Mouse (Mus musculus): Measurements from ENCODE around the gene Anapc7. TPM values are rescaled to one million over a fixed set of nuclear protein-coding genes. Genes with fewer than 3 reads are reported as not detected.
"Not testable (repeated sequence)": the region's sequence is repeated elsewhere in the genome, so short reads cannot be mapped to it uniquely, and the experiment has no call there.

The Anapc7 gene
- total RNA-seq, 2 experiments from 2014 or later = 26.4 to 34.3 TPM

GRCm38 (mm10) chr5:122402772-122403171 lies 18.7 kb upstream of the Anapc7 start:
- ATAC-seq (replicated peaks; ENCODE audit: low FRiP score, poor library complexity, severe bottlenecking) = no peak

DNA sequence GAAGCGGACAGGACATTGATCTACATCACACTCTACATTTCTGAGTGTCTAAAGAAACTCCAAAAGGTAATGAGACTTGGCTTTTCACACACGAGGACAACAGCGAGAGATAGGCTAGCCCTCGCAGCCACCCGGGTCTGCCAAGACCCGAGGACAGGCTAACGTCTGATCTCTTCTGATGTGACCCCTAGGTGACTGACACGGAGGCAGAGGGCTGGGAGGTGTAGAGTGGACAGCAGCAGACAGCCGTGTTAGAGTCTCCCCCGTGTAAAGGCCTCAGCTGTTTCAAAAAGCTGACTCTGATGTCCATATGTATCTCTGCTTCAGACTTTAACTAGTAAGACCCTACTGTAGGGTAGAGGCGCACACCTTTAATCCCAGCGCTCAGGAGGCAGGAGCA lies 18.1 kb upstream of the Anapc7 start:
- no peak for ATAC-seq (replicated peaks; ENCODE audit: low FRiP score, poor library complexity, severe bottlenecking)

DNA sequence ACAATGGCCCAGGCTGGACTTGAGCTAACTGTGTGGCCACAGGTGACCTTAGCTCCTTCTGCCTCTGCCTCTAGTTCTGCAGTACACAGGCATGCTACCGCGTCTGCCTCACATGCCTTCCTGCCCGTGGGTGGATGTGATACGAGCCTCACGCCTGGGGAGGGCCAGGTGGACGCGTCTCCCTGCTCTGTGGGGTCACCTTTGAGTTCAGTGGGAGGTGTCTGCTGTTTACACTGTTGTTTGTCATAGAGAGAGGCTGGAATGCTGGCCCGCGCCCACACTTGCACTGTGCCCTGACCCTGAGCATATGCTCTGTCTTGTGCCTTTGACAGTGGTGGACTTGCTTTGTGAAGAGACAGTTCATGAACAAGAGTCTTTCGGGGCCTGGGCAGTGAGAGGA lies 16.0 kb upstream of the Anapc7 start:
- ATAC-seq (replicated peaks; ENCODE audit: low FRiP score, poor library complexity, severe bottlenecking) = no peak

DNA sequence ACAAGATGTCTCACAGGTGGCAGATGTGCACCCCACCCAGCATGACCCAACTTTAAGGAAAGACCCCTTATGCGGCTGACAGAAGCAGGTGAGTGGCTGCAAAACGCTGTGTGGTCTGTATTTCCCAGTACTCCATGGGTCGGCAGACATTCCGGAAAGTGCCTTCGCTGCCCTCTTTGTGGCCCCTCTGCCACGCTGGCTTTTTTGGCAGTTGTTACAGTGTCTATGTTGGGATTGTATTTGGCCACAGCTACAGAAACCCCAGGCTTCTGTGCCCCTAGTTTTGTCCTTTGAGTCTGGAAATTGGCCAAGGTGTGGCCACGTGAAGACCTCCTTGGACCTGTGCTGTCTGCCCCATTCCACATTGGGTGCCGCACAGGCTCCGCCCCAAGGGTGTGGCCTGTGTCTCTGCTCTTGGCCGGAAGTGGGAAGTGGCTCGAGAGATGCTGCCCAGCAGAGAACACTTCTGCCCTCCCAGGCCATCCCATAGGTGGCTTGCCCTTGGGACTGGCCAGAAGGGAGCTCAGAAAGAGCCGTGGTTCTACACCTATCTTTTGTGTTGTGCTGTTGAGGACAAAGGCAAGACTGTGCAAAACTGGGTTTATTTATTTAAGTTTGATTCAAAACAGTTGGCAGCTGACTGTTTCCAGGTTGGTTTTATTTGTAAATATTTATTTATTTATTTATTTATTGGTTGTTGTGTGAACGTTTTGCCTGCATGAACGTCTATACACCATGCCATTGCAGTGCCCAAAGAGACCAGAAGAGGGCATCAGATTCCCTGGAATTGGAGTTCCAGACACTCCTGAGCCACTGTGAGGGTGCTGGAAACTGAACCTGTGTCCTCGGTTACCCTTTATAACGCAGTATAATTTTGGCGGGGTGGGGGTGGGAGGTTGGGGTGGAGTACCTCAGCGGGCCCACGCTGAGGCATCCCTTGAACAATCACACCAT lies 11.5 kb upstream of the Anapc7 start:
- 0 out of 2 replicates have a peak, but pooled peaks have one; percentile 42 for ATAC-seq (replicated peaks; ENCODE audit: low FRiP score, poor library complexity, severe bottlenecking)

- no peak for ATAC-seq (replicated peaks; ENCODE audit: low FRiP score, poor library complexity, severe bottlenecking)
Observed at GRCm38 (mm10) chr5:122411892-122412291, 9.6 kb upstream of the Anapc7 start.

- no peak for ATAC-seq (replicated peaks; ENCODE audit: low FRiP score, poor library complexity, severe bottlenecking)
Observed at GRCm38 (mm10) chr5:122412826-122413225, 8.7 kb upstream of the Anapc7 start.

DNA sequence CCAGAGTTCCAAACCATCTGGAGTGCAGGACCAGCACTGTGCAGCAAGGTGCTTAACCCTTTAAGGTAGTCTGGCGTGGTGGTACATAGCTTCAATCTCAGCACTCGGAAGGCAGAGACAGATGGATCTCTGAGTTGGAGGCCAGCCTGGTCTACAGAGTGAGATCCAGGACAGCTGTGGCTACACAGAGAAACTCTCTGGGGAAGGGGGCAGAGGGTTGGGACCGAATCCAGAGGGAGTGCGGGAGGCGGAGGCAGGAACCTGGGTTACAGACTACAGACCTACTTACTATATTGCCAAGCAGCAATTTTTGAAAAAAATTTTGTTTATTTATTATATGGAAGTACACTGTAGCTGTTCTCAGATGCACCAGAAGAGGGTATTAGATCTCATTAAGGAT lies 7.1 kb upstream of the Anapc7 start:
- no peak for ATAC-seq (replicated peaks; ENCODE audit: low FRiP score, poor library complexity, severe bottlenecking)

- no peak for ATAC-seq (replicated peaks; ENCODE audit: low FRiP score, poor library complexity, severe bottlenecking)
Observed at GRCm38 (mm10) chr5:122415465-122415864, 6.0 kb upstream of the Anapc7 start.

DNA sequence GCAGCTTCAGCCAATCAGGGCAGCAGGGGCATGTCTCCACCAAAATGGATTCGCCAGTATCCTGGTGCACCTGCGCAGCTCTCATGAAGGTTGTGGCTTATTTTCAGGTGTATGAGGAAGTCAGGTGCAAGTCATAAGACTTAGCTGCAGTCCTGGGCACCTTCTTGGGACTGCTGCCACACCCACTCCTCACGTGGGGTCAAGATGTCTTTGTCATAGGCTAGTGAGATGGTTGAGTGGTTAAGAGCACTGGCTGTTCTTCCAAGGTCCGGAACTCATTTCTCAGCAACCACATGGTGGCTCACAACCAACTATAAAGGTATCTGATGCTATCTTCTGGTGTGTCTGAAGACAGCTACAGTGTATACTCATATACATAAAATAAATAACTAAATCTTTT lies 817 bp upstream of the Anapc7 start:
- ATAC-seq (replicated peaks; ENCODE audit: low FRiP score, poor library complexity, severe bottlenecking) = not testable (repeated sequence)

- peak; percentile 95 for ATAC-seq (replicated peaks; ENCODE audit: low FRiP score, poor library complexity, severe bottlenecking)
Observed at GRCm38 (mm10) chr5:122422071-122422964, 825 bp downstream of the Anapc7 start.

- no peak for ATAC-seq (replicated peaks; ENCODE audit: low FRiP score, poor library complexity, severe bottlenecking)
Observed at GRCm38 (mm10) chr5:122423083-122423482, 1.6 kb downstream of the Anapc7 start.

DNA sequence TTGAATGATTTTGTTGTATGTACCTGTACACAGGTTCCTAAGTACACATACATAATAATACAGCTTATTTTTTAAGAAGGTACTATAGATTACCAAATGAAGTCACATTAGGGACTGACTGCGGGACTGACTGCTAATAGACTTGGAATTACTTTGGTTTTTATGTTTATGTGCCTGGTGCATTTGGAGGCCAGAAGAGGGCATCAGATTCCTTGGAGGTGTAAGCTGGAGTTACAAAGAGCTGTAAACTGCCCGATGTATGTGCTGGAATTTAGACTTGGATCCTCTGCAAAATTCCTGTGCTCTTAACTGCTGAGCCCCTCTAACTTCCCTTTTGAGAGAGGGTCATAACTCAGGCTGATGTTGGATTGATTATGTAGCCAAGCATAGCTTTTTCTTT lies 4.1 kb downstream of the Anapc7 start:
- ATAC-seq (replicated peaks; ENCODE audit: low FRiP score, poor library complexity, severe bottlenecking) = no peak

GRCm38 (mm10) chr5:122430036-122430775 lies 8.7 kb downstream of the Anapc7 start:
- no peak for ATAC-seq (replicated peaks; ENCODE audit: low FRiP score, poor library complexity, severe bottlenecking)

- no peak for ATAC-seq (replicated peaks; ENCODE audit: low FRiP score, poor library complexity, severe bottlenecking)
Observed at GRCm38 (mm10) chr5:122431221-122431620, 9.7 kb downstream of the Anapc7 start.

DNA sequence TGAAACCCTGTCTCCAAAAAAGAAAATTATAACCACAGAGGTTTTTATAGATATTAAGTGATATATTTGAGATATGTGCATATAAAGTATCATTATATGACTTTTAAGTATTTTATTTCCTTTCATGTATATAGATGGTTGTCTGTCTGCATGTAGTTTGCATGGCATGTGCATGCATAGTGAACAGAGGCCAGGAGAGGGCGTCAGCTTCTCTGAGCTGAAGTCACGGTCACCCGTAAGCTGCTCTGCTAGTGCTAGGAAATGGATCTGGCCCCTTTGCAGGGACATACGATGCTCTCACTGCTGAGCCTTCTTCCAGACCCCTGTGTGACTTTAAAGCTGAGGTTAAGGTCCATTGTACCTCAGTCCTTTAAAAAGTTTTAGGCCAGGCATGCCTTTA lies 13.0 kb downstream of the Anapc7 start:
- ATAC-seq (replicated peaks; ENCODE audit: low FRiP score, poor library complexity, severe bottlenecking) = no peak

DNA sequence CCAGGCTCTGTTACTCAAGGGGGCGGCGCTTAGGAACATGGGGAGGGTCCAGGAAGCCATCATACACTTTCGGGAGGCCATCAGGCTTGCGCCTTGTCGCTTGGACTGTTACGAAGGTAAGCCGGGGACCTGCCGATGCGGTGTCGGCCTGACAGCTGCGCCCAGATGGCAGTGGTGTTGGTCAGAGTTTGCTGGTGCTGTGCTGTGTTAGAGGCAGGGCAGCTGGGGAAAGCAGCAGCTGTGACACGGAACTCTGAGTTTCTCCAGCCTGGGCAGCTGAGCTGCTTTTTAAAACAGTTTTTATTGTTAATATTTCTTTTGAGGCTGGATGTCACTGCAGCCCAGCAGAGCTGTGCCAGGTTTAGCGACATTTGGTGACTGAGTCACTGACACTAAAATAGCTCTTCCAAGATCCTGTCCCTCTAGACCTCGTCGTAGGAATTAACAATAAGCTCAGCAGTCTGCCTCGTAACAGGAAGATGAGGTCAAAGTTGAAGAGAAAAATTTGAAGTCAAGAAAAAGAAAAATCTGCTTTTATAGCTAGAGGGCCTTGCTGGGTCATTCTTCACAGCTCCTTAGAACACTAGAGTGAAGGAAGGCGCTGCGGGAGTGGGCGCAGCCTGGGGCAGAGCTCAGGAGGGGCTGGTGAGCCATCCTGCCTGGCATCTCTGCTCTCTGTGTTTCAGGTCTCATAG lies 18.1 kb downstream of the Anapc7 start:
- ATAC-seq (replicated peaks; ENCODE audit: low FRiP score, poor library complexity, severe bottlenecking) = no peak

DNA sequence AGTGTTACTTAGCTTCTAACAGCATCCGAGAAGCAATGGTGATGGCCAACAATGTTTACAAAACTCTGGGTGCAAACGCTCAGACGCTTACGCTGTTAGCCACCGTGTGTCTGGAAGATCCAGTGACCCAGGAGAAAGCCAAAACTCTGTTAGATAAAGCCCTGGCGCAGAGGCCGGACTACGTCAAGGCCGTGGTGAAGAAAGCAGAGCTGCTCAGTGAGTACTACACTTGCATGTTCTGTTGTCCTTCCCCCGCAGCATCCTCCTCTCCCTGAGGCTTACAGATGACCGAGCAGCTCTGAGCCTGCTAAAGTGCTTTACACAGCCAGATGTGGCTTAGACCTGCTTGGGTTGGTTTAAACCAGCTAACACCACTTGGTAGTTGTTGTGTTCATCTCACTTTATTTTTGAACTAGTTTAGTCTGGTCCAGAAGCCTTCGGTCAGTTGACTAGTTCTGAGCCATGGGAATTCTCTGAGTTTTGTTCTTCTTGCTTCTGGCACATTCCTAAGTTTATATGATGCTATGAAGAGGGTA lies 18.7 kb downstream of the Anapc7 start:
- no peak for ATAC-seq (replicated peaks; ENCODE audit: low FRiP score, poor library complexity, severe bottlenecking)

DNA sequence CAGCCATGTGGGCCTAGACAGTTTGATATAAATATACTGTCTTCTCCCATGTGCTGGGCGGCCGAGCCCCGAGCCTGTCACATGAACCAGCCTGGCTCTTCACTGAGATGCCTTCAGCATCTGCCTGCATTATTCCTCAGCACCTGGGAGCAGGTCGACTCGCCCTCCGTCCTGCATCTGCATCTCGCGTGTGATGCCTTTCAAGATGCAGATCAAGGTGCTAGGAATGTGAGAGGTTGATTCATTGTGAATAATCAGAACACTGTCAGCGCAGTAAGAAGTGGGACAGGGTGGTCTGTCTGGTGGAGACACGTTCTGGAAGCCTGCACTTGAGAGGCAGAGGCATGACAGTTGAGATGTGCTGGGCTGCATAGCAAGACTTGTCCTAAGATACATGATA lies 23.0 kb downstream of the Anapc7 start:
- no peak for ATAC-seq (replicated peaks; ENCODE audit: low FRiP score, poor library complexity, severe bottlenecking)

- no peak for ATAC-seq (replicated peaks; ENCODE audit: low FRiP score, poor library complexity, severe bottlenecking)
Observed at GRCm38 (mm10) chr5:122445051-122445610, 23.6 kb downstream of the Anapc7 start.
